ENCODE assay signal across 8 mouse cellular contexts in genomic region chr1:87574785-87575184, GRCm38 (mm10). TPM values are rescaled to one million over a fixed set of nuclear protein-coding genes. Genes with fewer than 3 reads are reported as not detected.
DNase-seq lines count a peak whose midpoint lies in the region; ATAC-seq and TF ChIP-seq lines count a peak whose summit lies in the region.

No protein-coding gene starts in this region.

- no peak for DNase-seq in liver
- DNase-seq in cerebellum, adult 11-12 months = peak; percentile 22
- DNase-seq in layer of hippocampus, postnatal 14 days (ENCODE audit: low spot score in 2 of 2) = peak; percentile 12 to 46
- no peak for DNase-seq in spleen, postnatal 4 days (ENCODE audit: low spot score in 2 of 2)

- H3K9me3 ChIP-seq in liver, embryonic 15.5 days (replicated peaks) = no peaks in the 10 kb centered on the region
- no peaks in the 10 kb centered on the region for H3K9me3 ChIP-seq in hindbrain, embryonic 15.5 days

- no peak overlapping the region for H3K4me2 ChIP-seq in liver, embryonic 15.5 days
- H3K4me2 ChIP-seq in hindbrain, embryonic 15.5 days = no peak overlapping the region

- no peaks in the 10 kb centered on the region for H3K27me3 ChIP-seq in liver, embryonic 15.5 days
- no peaks in the 10 kb centered on the region for H3K27me3 ChIP-seq in hindbrain, embryonic 15.5 days
- H3K27me3 ChIP-seq in small intestine, adult 2 months (ENCODE audit: control insufficient read depth, insufficient read depth, low read length) = no peaks in the 10 kb centered on the region

- WGBS in liver, embryonic 15.5 days (ENCODE audit: insufficient replicate concordance) = 64% methylated on average over 7 of the region's 7 CpGs
- WGBS in hindbrain, embryonic 15.5 days = 34% methylated on average over 7 of the region's 7 CpGs
- WGBS in small intestine, adult 2 months = 15% methylated on average over 7 of the region's 7 CpGs

- no peaks in the 10 kb centered on the region for H3K36me3 ChIP-seq in liver, embryonic 15.5 days (replicated peaks)
- H3K36me3 ChIP-seq in hindbrain, embryonic 15.5 days = no peaks in the 10 kb centered on the region
- no peaks in the 10 kb centered on the region for H3K36me3 ChIP-seq in small intestine, adult 2 months (ENCODE audit: control insufficient read depth, insufficient read depth, low read length)

- no peak overlapping the region for H3K9ac ChIP-seq in liver, embryonic 15.5 days
- no peak overlapping the region for H3K9ac ChIP-seq in hindbrain, embryonic 15.5 days

- no peak for TF ChIP-seq CTCF in small intestine, adult 2 months (IDR thresholded peaks at IDR 0.05; ENCODE audit: extremely low read depth, insufficient read length, insufficient replicate concordance, low read depth, low read length)

- H3K4me1 ChIP-seq in liver, embryonic 15.5 days (replicated peaks) = 0 out of 2 replicates have a peak, but pooled peaks cover 4% of the 10 kb centered on the region
- peaks cover 18% of the 10 kb centered on the region for H3K4me1 ChIP-seq in hindbrain, embryonic 15.5 days (replicated peaks)
- H3K4me1 ChIP-seq in small intestine, adult 2 months (ENCODE audit: control insufficient read depth, insufficient read depth, insufficient read length, low read length) = peaks cover 15% of the 10 kb centered on the region; the same call in 1 of the 2 replicates

- ATAC-seq in liver, embryonic 15.5 days (ENCODE audit: insufficient read depth) = no peak
- ATAC-seq in hindbrain, embryonic 15.5 days (ENCODE audit: low FRiP score, low read depth) = peak; percentile 88
- no peak for ATAC-seq in monocyte, adult 5-6 weeks (replicated peaks; ENCODE audit: insufficient number of reproducible peaks, low FRiP score, low TSS enrichment, poor library complexity, severe bottlenecking)

- no peak; the same call in 1 of the 2 replicates for TF ChIP-seq POLR2A in small intestine, adult 2 months (IDR thresholded peaks at IDR 0.05; ENCODE audit: low read depth, low read length)

- H3K4me3 ChIP-seq in liver, embryonic 15.5 days (replicated peaks) = no peak overlapping the region
- H3K4me3 ChIP-seq in hindbrain, embryonic 15.5 days = no peak overlapping the region
- H3K4me3 ChIP-seq in small intestine, adult 2 months (ENCODE audit: low read depth, low read length) = no peak overlapping the region

- peak overlapping the region; percentile 73 for H3K27ac ChIP-seq in liver, embryonic 15.5 days (replicated peaks)
- H3K27ac ChIP-seq in hindbrain, embryonic 15.5 days (replicated peaks) = peak overlapping the region; percentile 56
- peak overlapping the region; percentile 98 for H3K27ac ChIP-seq in small intestine, adult 2 months (ENCODE audit: insufficient read depth, low read depth, low read length)

RNA-seq across cellular contexts. Expression of gene Ngef, which starts 1.1 kb away (rescaled TPM):
- polyA plus RNA-seq in liver, embryonic 15.5 days (2015; fragmentation: Nextera tagmentation; extraction: Ambion mirVana) = 6.6 and 9.1 TPM in 2 replicates
- polyA plus RNA-seq in hindbrain, embryonic 15.5 days (2015; fragmentation: Nextera tagmentation; extraction: Ambion mirVana) = 21.9 and 27.7 TPM in 2 replicates
- 10 to 100 TPM; 60.3 to 71.2 TPM for total RNA-seq in layer of hippocampus, postnatal 14 days (2021)
- polyA plus RNA-seq in small intestine, adult 2 months (2012; rRNA removed) = 8.1 and 24.1 TPM in 2 replicates
- not detected in 3 replicates for total RNA-seq in monocyte, adult 5-6 weeks (2017)

RNA-seq across cellular contexts. Expression of gene Inpp5d, which starts 45.3 kb away (rescaled TPM):
- polyA plus RNA-seq in liver, embryonic 15.5 days (2015; fragmentation: Nextera tagmentation; extraction: Ambion mirVana) = 10.9 and 13.4 TPM in 2 replicates
- polyA plus RNA-seq in hindbrain, embryonic 15.5 days (2015; fragmentation: Nextera tagmentation; extraction: Ambion mirVana) = 4.1 and 4.7 TPM in 2 replicates
- 10 to 100 TPM; 21.0 to 21.3 TPM for total RNA-seq in layer of hippocampus, postnatal 14 days (2021)
- 24.6 and 36.0 TPM in 2 replicates for polyA plus RNA-seq in small intestine, adult 2 months (2012; rRNA removed)
- 146 to 215 TPM (median 169 TPM) in 3 replicates for total RNA-seq in monocyte, adult 5-6 weeks (2017)

Comparison
In these comparisons a context has a peak if more than half of its experiments do, and no peak if none do; other contexts are left out.
1. DNase-seq: peak in cerebellum, adult 11-12 months (single experiment) and layer of hippocampus, postnatal 14 days (2 of 2); none in liver (single experiment) and spleen, postnatal 4 days (0 of 2).
2. Peak in every context shown above with its lines, with median percentiles within 50 percentile points of each other: H3K27ac ChIP-seq.